Mouse (Mus musculus): Measurements from ENCODE around the gene Scgb1b24. TPM values are rescaled to one million over a fixed set of nuclear protein-coding genes. Genes with fewer than 3 reads are reported as not detected.

The Scgb1b24 gene
- polyA plus RNA-seq (2017; shearing (Covaris generic)): not detected

GRCm38 (mm10) chr7:33743499-33743898, at the start of gene Scgb1b24:
TSS of gene Scgb1b24 (plus strand) at chr7:33743799.
- no peak for ATAC-seq

GRCm38 (mm10) chr7:33739212-33739611, 4.4 kb upstream of the Scgb1b24 start, which contains the start of gene Scgb2b24:
TSS of gene Scgb2b24 (minus strand) at chr7:33739312.
- ATAC-seq: no peak

Other genes with a start within 250 kb of the Scgb1b24 start
- gene Scgb2b21, start 223.3 kb upstream of the Scgb1b24 start, polyA plus RNA-seq (2017; shearing (Covaris generic)): not detected
- not detected for gene Scgb2b24, start 4.5 kb upstream of the Scgb1b24 start, polyA plus RNA-seq (2017; shearing (Covaris generic))
- gene Scgb2b26, start 201.2 kb downstream of the Scgb1b24 start, polyA plus RNA-seq (2017; shearing (Covaris generic)): not detected